Mouse (Mus musculus) lung, postnatal 0 days (tissue): ENCODE measurements around the gene Oas1f. TPM values are rescaled to one million over a fixed set of nuclear protein-coding genes. Genes with fewer than 3 reads are reported as not detected.
"Not testable (repeated sequence)": the region's sequence is repeated elsewhere in the genome, so short reads cannot be mapped to it uniquely, and the experiment has no call there.

Experiments used
- ATAC-seq: fragments of 200-750 bp; cut with Nextera tagmentation; 2 replicates; pipeline ENCODE4 v1.8.0; 2017; ENCODE audit warnings: moderate library complexity
- DNase-seq: peaks from one replicate; pipeline ENCODE4 v3.0.0-alpha.2; 2016; ENCODE audit warnings: low spot score
- H3K27ac ChIP-seq: fragments of 300-500 bp; sonication (generic); 2 replicates; pipeline ENCODE4 v1.5.1; 2014; ENCODE audit warnings: antibody characterized with exemption, mild to moderate bottlenecking, low read length, mixed read lengths
- H3K27me3 ChIP-seq: fragments of 300-500 bp; sonication (generic); replicated peaks from 2 replicates; pipeline ENCODE4 v1.6.1; 2014; ENCODE audit warnings: low read length, mixed read lengths; ENCODE audit not compliant: insufficient read depth
- H3K36me3 ChIP-seq: fragments of 300-500 bp; sonication (generic); 2 replicates; pipeline ENCODE4 v1.6.1; 2014; ENCODE audit warnings: low read length, mixed read lengths; ENCODE audit not compliant: insufficient read depth
- H3K4me1 ChIP-seq: fragments of 300-500 bp; sonication (generic); 2 replicates; pipeline ENCODE4 v1.6.1; 2014; ENCODE audit warnings: antibody characterized with exemption, low read depth, low read length, mixed read lengths; ENCODE audit not compliant: insufficient read depth
- H3K4me2 ChIP-seq: fragments of 300-500 bp; sonication (generic); replicated peaks from 2 replicates; pipeline ENCODE4 v1.6.1; 2014; ENCODE audit warnings: low read depth, mild to moderate bottlenecking, low read length, moderate library complexity, mixed read lengths
- H3K4me3 ChIP-seq: fragments of 300-500 bp; sonication (generic); 2 replicates; pipeline ENCODE4 v1.5.1; 2014; ENCODE audit warnings: low read depth, low read length
- H3K9ac ChIP-seq: fragments of 300-500 bp; sonication (generic); replicated peaks from 2 replicates; pipeline ENCODE4 v1.6.1; 2014; ENCODE audit warnings: low read depth, mild to moderate bottlenecking
- H3K9me3 ChIP-seq: fragments of 300-500 bp; sonication (generic); 2 replicates; pipeline ENCODE4 v1.6.1; 2016; ENCODE audit warnings: low read length, mixed read lengths
- CTCF ChIP-seq: IDR thresholded peaks from 2 replicates; pipeline ENCODE4 v1.5.1; 2016; ENCODE audit warnings: antibody characterized with exemption, mild to moderate bottlenecking
- EP300 ChIP-seq: IDR thresholded peaks from 2 replicates; pipeline ENCODE4 v1.6.1; 2016; ENCODE audit warnings: antibody characterized with exemption, mild to moderate bottlenecking, control low read depth
- WGBS: fragments of 180-500 bp; shearing (Covaris S2); extraction: QIAGEN DNeasy Blood & Tissue Kit; methylation state at CpG from one replicate; pipeline ENCODE4 v1.1.7; 2014; 5-methylcytosine and 5-hydroxymethylcytosine counted together
- microRNA-seq: library from miRNA; unstranded; fragments of <30 nt; microRNA quantifications from one replicate; pipeline ENCODE4, GENCODE M21; 2016
- polyA plus RNA-seq: library from polyadenylated mRNA; unstranded; fragments of >200 nt; fragmentation: Nextera tagmentation; extraction: Ambion mirVana; gene quantifications from 2 replicates; pipeline ENCODE4 v1.2.1, GENCODE M21; 2015

Oas1f gene
- polyA plus RNA-seq, 1 experiment from 2014 or later, result not detected

GRCm38 (mm10) chr5:120895231-120895900 is 48.2 kb downstream of the Oas1f start:
- Histone ChIP-seq H3K36me3 (no peaks in the 10 kb centered on the region), H3K27ac (no peak overlapping the region), H3K4me2 (no peak overlapping the region), H3K9ac (no peak overlapping the region), H3K27me3 (no peaks in the 10 kb centered on the region), H3K4me3 (no peak overlapping the region), H3K9me3 (no peaks in the 10 kb centered on the region), H3K4me1 (no peaks in the 10 kb centered on the region)
- TF ChIP-seq EP300 (no peak), CTCF (no peak)
- ATAC-seq (no peak), DNase-seq (no peak)
- WGBS, result 85% methylated on average over 11 of the region's 11 CpGs

GRCm38 (mm10) chr5:120898307-120898706 is 51.1 kb downstream of the Oas1f start:
- 82% methylated on average over 6 of the region's 6 CpGs for WGBS
- no peak for ATAC-seq

GRCm38 (mm10) chr5:120898726-120899125 is 51.6 kb downstream of the Oas1f start:
- DNase-seq, result no peak
- no peak overlapping the region for H3K4me2 ChIP-seq
- no peak overlapping the region for H3K9ac ChIP-seq
- no peaks in the 10 kb centered on the region for H3K36me3 ChIP-seq
- H3K27ac ChIP-seq, result no peak overlapping the region
- no peaks in the 10 kb centered on the region for H3K27me3 ChIP-seq
- TF ChIP-seq CTCF, result no peak
- TF ChIP-seq EP300, result no peak
- H3K9me3 ChIP-seq, result no peaks in the 10 kb centered on the region
- no peaks in the 10 kb centered on the region for H3K4me1 ChIP-seq
- no peak overlapping the region for H3K4me3 ChIP-seq
- no peak for ATAC-seq

More at GRCm38 (mm10) chr5:120898307-120898706, 51.1 kb downstream of the Oas1f start:
- no peak for TF ChIP-seq CTCF
- no peak for TF ChIP-seq EP300
- no peak for DNase-seq
- Histone ChIP-seq H3K4me2 (no peak overlapping the region), H3K27me3 (no peaks in the 10 kb centered on the region), H3K9me3 (no peaks in the 10 kb centered on the region), H3K4me3 (no peak overlapping the region), H3K4me1 (no peaks in the 10 kb centered on the region), H3K27ac (no peak overlapping the region), H3K36me3 (no peaks in the 10 kb centered on the region), H3K9ac (no peak overlapping the region)

- DNase-seq (no peak), ATAC-seq (no peak)
- Histone ChIP-seq H3K4me2 (no peak overlapping the region), H3K27me3 (no peaks in the 10 kb centered on the region), H3K9ac (no peak overlapping the region), H3K36me3 (no peaks in the 10 kb centered on the region), H3K4me1 (no peaks in the 10 kb centered on the region), H3K9me3 (no peaks in the 10 kb centered on the region), H3K27ac (no peak overlapping the region), H3K4me3 (no peak overlapping the region)
- TF ChIP-seq EP300, result no peak
- no peak for TF ChIP-seq CTCF
- 53% methylated on average over 1 of the region's 1 CpGs for WGBS
Observed at GRCm38 (mm10) chr5:120900666-120901065, 53.5 kb downstream of the Oas1f start.

GRCm38 (mm10) chr5:120902056-120902455 is 54.9 kb downstream of the Oas1f start:
- H3K4me1 ChIP-seq, result no peaks in the 10 kb centered on the region
- ATAC-seq (no peak), DNase-seq (no peak)
- H3K4me2 ChIP-seq, result no peak overlapping the region
- no peaks in the 10 kb centered on the region for H3K36me3 ChIP-seq
- no peak overlapping the region for H3K4me3 ChIP-seq
- H3K27ac ChIP-seq, result no peak overlapping the region
- H3K9ac ChIP-seq, result no peak overlapping the region
- no peaks in the 10 kb centered on the region for H3K9me3 ChIP-seq
- TF ChIP-seq CTCF (no peak), EP300 (no peak)
- no peaks in the 10 kb centered on the region for H3K27me3 ChIP-seq
- WGBS, result 92% methylated on average over 5 of the region's 5 CpGs

GRCm38 (mm10) chr5:120906791-120907733 is 59.9 kb downstream of the Oas1f start, which contains the start of gene Oas1a:
Gene Oas1a (minus strand): TSS chr5:120907521.
- H3K36me3 ChIP-seq, H3K9ac ChIP-seq, H3K4me1 ChIP-seq, DNase-seq, ATAC-seq, H3K9me3 ChIP-seq, H3K27ac ChIP-seq, H3K27me3 ChIP-seq, H3K4me3 ChIP-seq: not testable (repeated sequence)
- peak within 1 kb of the TSS; percentile 22 for H3K4me2 ChIP-seq
- 33% methylated on average over 9 of the region's 12 CpGs for WGBS

Small RNAs within 50 kb of the gene (microRNA-seq; reads per million reads assigned to microRNA genes)
- not detected for gene Gm22907

Other genes starting within 250 kb of the Oas1f start
- gene Rita1, start 234.8 kb upstream of the Oas1f start, polyA plus RNA-seq, result 9.9 and 10.0 TPM in 2 replicates
- 24.9 and 25.4 TPM in 2 replicates for gene Ddx54, start 234.6 kb upstream of the Oas1f start, polyA plus RNA-seq
- gene Cfap73, start 213.1 kb upstream of the Oas1f start, polyA plus RNA-seq, result 1.3 and 2.0 TPM in 2 replicates
- gene Rasal1, start 198.6 kb upstream of the Oas1f start, polyA plus RNA-seq, result not detected in 2 replicates
- 0.48 and 0.70 TPM in 2 replicates for gene Dtx1, start 135.4 kb upstream of the Oas1f start, polyA plus RNA-seq
- 0.21 and 0.31 TPM in 2 replicates for gene Oas2, start 97.5 kb upstream of the Oas1f start, polyA plus RNA-seq
- 0.20 and 0.31 TPM in 2 replicates for gene Oas3, start 69.7 kb upstream of the Oas1f start, polyA plus RNA-seq
- gene Oas1e, start 51.8 kb upstream of the Oas1f start, polyA plus RNA-seq, result 0.30 and 0.60 TPM in 2 replicates
- gene Oas1c, start 34.9 kb upstream of the Oas1f start, polyA plus RNA-seq, result 1.5 and 1.7 TPM in 2 replicates
- not detected in 2 replicates for gene Oas1h, start 14.1 kb downstream of the Oas1f start, polyA plus RNA-seq
- 0.94 and 1.1 TPM in 2 replicates for gene Oas1g, start 40.2 kb downstream of the Oas1f start, polyA plus RNA-seq
- 3.0 and 3.1 TPM in 2 replicates for gene Oas1a, start 60.2 kb downstream of the Oas1f start, polyA plus RNA-seq
- gene Oas1d, start 67.2 kb downstream of the Oas1f start, polyA plus RNA-seq, result not detected in 2 replicates
- not detected in 2 replicates for gene Rph3a, start 162.7 kb downstream of the Oas1f start, polyA plus RNA-seq